Mouse (Mus musculus) urinary bladder, postnatal 14 days (tissue): ENCODE measurements at regions not wholly inside any gene's neighbourhood (a gene's known extent, or its start where the extent isn't known, plus 50 kb on each side); places are given as distances from the start of the nearest gene placed in this dataset.

Experiments
- DNase-seq: peaks from one replicate; pipeline ENCODE4 v3.0.0; 2021; ENCODE audit warnings: low spot score

GRCm38 (mm10) chr12:107027842-107028549 lies 460.4 kb upstream of the 3110018I06Rik start:
- DNase-seq: no peak

- DNase-seq: no peak
Observed at GRCm38 (mm10) chr12:107028985-107029384, 459.4 kb upstream of the 3110018I06Rik start.

DNA sequence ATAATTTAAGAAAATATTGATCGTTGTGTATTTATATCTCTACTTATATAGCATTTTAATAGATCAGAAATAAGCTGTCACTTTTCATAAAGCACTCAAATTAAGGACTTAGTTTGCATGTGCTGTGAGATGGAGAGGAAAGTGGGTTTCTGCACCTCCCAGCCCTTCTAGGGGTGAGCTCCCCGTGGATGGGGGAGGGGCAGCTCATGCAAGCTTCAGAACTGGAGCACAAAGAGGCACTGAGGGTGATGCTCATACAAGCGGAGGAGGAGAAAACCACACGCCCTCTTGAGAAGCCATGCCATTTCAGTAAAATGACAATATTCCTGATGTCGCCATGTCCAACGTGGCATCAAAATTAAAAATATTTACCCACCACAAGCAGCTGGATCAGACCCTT lies 452.1 kb upstream of the 3110018I06Rik start:
- DNase-seq: no peak

- no peak for DNase-seq
Observed at GRCm38 (mm10) chr12:107041927-107042652, 446.3 kb upstream of the 3110018I06Rik start.

DNA sequence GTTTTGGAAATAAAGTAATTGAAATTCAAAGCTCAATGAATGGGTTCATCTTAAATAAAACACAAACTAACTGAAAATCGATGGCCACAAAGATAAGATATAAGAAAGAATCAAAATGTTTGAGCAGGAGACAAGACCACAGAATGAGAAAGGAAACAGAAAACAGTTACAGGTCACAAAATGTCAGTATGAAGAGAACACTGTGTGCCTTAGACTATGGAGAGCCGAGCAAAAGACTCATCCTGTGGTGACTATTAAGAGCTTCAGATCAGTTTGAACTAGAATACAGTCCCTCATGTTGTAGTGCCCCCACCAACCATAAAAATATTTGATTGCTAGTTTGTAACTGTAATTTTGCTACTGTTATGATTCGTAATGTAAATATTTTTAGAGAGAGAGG lies 441.9 kb upstream of the 3110018I06Rik start:
- DNase-seq: no peak

GRCm38 (mm10) chr12:107047059-107047531 lies 441.3 kb upstream of the 3110018I06Rik start:
- DNase-seq: no peak

DNA sequence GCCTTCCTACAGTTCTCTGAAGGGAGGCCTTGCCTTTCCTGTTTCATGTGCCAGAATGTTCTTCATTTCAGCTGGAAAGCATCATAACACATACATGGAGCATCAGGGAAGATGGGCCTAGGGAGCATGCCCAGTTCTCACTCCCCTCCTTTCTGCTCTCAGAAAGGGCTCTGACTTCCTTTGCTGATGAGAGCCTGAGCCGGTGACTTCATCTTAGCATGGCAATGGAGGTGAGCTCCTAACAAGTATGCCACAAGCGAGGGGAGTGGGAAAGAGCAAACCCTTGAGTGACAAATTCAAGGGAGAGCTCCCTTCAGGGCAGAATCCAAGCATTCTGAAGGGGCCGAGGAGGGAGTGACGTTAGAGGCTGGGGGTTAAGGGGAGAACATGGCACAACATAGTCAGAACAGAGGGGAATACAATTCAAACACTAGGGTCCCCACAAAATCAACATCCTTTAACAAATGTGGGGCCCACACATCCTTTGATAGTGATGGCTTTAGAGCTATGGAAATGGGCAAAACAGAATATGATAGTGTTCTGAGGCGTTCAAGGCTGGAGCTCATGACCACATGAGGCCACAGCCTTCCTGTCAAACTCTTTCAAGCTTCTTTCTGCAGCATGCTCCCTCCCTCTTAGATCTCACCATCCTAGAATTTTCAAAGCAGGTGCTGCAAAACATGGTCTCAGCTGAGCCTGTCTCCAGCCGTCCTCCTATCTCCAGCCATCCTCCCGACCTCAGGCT lies 437.4 kb upstream of the 3110018I06Rik start:
- DNase-seq: no peak

DNA sequence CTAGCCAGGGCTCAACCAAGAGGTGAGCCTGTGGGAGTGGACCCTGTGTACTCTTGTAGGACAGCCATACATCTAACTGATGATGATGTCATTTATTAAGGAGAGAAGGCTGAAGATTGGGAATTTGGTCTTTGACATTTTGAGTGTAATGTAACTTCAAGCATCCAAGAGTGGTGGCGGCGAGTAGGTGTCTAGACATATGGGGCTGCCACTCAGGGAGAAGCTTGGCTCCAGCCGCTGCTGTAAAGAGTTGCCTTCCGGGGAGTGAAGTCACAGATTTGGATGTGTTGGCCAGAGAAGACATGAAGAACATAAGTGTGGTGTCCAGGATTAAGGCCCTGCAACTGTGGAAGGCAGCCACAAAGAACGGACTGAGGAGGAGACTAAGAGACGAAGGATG lies 436.3 kb upstream of the 3110018I06Rik start:
- no peak for DNase-seq

- DNase-seq: peak; percentile 7
Observed at GRCm38 (mm10) chr12:107056553-107056952, 431.9 kb upstream of the 3110018I06Rik start.

DNA sequence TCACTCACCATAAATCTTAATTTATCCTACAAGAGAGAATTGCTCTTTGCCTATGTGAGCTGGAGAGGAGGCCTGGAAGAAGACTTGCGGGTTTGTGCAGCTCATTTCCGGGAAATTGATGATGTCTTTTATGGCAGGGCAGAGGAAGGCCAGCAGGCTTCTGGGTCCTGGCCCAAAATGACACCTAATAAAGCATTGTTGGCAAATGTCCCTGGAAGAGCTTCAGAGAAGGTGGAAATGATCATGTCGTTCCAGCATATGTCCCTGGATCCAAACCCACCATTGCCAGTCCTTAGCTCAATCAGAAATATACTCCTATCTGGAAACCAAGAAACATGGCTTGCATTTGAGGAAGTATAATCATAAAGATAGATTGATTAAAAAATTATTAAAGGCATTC lies 427.9 kb upstream of the 3110018I06Rik start:
- no peak for DNase-seq

GRCm38 (mm10) chr12:107067346-107067745 lies 421.1 kb upstream of the 3110018I06Rik start:
- no peak for DNase-seq

- no peak for DNase-seq
Observed at GRCm38 (mm10) chr12:107082541-107082940, 405.9 kb upstream of the 3110018I06Rik start.

DNA sequence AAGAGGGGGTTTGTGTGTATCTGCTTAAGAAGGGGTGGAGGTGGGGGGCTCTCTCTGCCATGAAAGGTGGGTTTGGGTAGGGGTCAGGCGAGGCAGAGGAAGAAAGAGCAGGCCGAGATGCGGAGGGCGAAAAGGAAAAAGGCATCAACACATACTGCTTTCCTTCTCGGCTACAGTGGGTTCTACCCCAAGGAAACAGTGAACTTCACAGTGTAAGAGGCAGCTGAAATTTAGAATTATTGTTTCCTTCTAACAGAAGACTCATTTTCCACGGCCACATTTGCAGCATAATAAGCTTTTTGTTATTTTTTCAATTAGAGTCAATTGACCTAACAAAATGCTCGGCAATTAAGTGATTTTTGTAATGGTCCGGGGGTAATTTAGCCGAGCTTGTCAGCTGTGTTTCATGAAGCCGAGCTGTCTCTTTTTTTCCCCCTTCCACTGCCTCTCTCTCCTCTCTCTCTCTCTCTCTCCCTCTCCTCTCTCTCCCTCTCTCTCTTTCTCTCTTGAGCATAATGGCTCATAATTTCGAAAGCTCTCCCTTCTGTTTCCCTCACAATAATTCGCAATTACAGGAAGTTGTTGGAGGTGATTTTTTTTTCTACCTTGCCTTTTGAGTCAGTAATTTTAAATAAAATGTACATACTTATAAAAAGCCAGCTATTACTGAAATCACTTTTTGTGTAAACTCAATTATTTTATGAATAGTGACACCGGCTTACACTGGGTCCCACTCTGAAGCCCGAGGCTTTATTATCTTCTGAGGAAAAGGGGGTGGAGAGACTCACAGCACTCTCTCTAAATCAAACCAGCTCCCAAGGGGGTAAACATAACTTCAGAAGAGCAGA lies 403.1 kb upstream of the 3110018I06Rik start:
- DNase-seq: no peak

DNA sequence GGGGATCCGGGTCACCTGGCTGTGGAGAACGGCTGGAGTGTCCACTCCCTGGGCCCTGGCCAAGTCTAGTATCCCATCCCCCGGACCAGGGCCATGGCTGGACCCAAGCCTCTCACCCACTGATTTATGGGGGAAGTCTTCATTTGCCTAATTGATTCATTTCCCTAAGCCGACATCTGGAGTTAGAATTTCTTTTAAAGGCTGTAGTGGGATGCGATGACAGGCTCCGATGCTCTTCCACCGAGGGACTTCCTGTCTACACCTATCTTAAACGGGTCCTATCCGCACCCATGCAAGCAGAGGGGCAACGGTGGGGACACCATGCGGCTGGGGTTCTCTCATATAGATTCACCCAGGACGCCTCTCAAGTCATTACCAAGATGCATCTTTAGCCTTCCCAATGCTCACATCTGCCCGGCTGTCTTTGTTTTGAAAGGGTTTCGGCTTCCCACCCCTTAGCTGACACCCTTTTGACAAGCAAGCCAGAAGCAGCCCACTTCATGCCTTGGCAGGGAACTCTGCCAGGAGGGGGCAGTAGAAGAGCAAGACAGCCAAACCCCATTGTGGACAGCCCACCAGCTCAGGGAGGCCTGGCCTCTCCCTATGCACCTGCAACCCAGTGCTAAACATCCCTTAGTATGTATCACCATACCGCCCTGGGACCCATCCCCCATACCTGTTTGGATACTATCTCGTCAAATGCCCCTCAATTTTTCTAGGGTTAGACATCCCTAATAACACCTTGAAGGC lies 402.4 kb upstream of the 3110018I06Rik start:
- peak; percentile 32 for DNase-seq

DNA sequence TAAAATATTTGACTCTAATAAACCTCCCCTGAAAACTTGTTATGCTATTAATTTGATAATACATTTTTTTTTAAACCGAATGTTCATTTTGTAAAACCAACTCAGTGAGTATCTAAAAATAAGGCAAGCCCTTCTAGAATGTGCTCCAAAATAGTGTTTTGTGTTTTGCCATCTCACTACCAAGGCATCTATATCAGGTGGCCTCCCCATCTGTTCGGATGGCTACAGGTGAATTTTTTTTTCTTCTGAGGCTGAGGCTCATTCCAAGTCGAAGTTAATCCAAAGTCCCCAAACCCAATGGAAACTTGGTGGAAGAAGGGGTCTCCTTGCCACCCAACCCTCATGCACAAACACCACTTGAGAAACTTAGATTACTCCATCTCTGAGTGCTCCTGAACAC lies 396.3 kb upstream of the 3110018I06Rik start:
- DNase-seq: no peak

DNA sequence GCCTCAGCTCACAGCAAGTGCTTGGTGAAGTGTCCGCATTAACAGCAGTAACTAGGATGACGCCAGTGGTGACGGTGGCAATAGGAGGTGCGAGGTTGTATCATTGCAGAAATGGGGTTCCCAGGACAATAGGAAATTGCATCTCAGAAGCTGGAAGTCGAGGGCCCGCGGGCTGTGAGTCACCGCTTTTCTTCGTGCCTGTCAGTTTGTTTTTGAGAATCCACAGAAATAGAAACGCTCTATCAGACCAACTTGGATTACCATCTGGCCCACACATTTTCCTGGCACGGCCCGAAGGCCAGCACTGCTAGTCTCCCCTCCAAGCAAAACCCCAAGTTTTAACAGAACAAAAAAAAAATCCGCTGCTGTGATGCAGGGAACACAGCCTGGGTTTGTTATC lies 395.1 kb upstream of the 3110018I06Rik start:
- no peak for DNase-seq

DNA sequence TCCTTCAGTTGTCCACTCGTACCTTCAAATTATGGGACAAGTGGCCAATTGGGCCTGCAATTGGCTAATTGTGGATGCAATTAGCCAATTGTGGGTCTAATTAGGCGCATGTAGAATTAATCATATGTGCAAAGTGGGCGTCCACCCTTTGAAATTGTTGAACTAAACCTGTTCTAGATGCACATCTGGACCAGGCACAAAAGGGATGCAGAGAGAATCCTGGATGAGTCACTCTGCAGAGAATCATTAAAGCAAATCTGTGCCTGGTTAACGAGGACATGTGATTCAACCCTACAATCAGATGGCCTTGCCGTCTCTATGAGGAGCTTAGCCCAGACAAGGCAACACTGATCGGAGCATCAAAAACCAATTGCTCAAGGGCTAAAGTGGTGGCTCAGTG lies 393.0 kb upstream of the 3110018I06Rik start:
- no peak for DNase-seq

DNA sequence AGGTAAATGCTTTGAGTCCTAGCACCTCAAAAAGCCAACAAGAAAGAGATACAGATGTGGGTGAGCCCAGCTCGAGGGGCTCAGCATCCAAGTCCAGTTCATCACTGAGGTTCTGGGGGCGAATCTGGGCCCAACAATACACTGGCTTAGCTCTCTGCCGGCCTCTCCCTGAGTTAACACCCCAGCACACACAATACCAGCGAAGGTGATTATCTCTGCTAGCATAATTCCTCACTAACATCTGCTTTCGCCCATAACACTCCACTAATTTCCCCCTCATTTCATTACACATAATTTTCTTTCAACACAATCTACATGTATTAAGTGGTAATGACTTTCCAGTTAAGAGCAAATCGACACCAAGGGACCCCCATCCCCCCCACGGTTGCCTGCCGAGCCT lies 383.9 kb upstream of the 3110018I06Rik start:
- no peak for DNase-seq

GRCm38 (mm10) chr12:107105017-107105416 lies 383.4 kb upstream of the 3110018I06Rik start:
- DNase-seq: no peak

GRCm38 (mm10) chr12:107111908-107112770 lies 376.3 kb upstream of the 3110018I06Rik start:
- no peak for DNase-seq
